Mouse (Mus musculus) c-Kit-positive CD71-positive TER-119-positive erythroid progenitor cells, embryonic 14.5 days (primary cell): Measurements from ENCODE around the gene Mybl2.

Experiments
- DNase-seq: peaks from one replicate; pipeline ENCODE4 v3.0.0-alpha.2; 2013; ENCODE audit warnings: low spot score

The Mybl2 gene

DNA sequence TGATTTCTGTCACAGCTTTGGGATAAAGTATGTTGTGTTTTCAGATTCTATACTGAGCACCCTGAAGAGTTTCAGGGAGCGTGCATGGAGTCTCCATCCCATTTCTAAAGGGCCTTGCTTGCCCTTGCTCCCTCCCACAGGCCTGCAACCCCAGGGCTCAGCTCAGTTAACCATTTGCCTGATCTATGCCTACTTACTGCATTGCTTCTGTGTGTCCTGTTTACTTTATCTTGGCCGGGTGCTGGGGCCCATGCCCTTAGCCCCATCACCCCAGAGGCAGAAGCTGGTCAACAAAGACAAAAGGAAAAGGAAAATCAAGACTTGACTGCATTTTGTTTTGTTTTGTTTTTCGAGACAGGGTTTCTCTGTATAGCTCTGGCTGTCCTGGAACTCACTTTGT is 17.1 kb downstream of the Mybl2 start:
- DNase-seq = no peak

DNA sequence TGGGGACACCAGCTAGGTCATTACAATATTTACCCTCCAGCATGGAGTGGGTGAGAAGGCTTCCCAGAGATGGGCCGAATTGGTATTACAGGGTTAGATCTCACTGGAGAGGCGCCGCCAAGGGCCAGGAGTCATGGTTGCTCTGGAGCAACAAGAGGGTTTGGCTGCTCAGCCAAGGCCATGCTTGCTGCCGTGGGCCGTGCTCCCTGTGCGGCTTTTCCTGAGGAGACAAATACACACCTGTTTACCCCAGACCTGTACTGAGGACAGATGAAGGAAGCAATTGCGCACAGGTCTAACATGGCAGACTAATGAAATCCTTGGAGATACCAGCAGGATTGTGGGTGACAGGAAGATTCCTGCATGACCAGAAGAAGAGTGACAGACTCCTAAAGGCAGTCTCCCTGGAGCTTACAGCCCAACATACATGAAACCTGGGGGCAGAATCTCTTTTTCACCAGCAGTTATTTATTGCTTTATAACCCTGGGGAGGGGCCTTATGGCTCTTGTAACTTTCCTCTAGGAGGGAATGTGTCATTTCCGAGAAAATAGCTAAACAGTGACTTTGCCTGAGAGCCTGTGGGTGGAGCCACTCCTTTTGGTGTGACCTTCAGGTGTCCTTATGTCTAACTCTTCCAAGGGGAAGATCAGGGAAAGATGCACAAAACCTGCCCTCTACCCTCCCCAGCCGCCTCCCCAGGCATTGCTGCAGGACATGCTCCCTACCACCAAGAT is 18.7 kb downstream of the Mybl2 start:
- no peak for DNase-seq

DNA sequence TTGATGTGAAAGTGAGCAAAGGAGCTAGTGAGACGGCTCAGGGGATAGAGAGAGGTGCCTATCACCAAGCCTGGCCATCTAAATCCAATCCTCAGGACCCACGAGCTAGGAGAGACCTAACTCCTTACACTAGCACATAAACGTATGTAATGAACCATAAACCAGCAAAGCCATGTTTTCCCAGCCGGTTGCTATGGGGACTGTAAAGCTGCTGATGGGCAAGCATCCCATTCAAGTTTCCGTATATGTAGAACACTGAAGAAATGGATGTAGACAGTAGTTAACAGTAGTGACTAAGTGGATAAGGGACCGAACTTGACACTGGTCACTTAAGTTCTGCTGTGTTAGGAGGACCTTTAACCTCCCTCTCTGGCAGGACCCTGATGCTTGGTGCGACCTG is 19.5 kb downstream of the Mybl2 start:
- no peak for DNase-seq

DNA sequence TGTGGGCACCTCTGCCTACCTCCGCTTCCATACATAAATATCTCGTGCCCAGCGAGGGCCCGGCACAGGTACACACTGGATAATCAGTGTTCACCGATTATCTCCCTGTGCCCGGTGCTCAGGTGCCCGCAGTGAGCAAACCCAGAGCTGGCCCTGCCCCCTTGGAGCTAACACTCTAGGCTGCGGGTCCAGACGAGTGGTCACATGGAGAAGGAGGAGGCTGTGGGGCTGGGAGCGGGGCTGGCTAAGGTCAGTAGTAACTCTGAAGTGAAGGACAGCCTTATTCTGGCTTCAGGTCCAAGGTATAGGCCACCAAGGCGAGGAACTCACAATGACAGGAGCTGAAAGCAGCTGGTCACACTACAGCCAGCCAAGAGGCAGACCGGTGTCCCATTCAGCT is 20.3 kb downstream of the Mybl2 start:
- DNase-seq = no peak

DNA sequence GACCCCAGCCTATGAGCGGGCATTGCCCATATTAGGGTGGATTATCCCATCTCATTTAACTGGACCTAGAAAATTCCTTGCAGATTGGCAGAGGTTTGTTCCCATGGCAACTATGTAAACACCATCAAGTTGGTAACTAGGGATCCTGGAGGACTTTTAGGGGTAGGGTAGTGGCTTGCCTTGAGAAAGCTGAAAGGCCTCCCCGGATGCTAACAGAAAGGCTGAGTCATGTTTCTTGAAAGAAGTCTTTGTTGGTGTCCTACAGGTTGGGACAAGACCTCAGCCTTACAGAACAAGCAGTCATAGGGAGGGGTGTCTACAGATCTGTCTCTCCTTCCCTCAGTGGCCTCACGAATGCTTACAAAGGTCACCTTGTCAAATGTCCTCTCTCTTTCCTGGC is 20.7 kb downstream of the Mybl2 start:
- DNase-seq = no peak

DNA sequence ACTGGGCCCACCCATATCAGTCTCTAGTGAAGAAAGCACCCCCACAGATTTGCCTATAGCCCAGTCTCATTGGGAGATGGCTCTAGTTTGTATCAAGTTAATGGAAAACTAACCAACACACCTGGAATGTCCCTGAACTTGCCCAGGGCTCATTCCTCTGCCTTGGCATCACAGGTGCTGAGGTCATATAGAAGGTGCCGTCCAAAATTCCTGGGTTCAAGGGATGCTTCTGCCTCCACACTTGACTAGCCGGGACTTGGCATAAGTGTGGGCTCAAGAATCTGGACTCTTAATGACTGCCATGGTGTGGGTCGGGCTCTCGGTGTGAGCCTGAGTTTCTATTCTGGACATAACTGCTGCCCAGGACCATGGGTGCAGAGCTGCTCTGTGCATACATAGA is 24.6 kb downstream of the Mybl2 start:
- no peak for DNase-seq

DNA sequence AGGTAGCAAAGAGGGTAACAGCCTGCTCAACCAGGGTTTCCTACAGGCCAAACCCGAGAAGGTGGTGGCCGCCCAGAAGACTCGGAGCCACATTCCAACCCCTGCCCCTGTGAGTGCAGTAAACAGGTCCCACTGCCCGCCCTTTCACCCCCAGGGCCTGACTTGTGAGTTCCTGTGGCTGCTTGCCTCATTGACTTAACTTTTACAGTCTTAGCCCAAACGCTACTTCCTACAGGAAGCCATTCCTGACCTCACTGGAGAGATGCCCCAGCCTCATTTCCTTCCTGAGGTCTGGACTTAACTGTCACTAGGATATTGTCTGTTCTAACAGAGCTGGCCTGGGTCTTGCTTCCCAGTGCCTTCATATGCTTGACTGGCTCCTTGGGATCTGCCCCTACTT is 28.1 kb downstream of the Mybl2 start:
- no peak for DNase-seq

DNA sequence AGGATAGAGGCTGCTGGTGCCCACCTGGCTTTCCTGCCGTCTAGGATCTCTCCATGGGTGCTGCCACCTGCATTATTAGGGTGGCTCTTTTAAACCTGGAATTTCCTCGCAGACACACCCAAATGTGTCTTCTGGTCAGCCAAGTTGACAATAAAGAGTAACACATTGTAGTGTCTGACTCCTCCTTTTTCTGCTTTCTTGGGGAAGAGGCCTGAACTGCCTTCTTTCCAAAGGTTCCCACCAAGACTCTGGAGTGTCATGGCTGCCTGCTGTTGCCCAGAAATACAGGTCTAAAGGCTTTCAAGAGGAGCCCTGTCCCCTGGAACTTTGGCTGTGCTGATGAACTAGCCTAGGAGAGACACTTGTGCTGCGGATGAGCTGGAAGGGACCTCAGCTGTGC is 30.0 kb downstream of the Mybl2 start:
- DNase-seq = no peak

DNA sequence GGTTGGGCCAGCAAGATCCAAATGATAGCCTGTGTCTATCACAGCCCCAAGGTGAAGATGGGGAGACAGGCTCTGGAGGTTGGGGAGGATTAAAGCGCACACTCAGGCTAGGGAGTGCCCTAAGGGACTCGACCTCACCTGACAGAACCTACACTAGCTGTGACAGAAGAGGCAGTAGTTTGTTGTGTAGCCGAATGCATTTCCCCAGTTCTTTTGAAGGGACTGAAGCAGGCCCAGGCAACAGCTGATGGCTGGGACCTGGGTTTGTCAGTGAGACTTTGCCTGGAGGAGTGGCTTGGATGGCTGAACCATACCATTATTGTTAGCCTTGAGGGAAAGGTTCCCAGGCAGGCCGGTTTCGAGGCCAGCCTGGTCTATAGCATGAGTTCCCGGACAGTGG is 30.6 kb downstream of the Mybl2 start:
- DNase-seq = no peak

DNA sequence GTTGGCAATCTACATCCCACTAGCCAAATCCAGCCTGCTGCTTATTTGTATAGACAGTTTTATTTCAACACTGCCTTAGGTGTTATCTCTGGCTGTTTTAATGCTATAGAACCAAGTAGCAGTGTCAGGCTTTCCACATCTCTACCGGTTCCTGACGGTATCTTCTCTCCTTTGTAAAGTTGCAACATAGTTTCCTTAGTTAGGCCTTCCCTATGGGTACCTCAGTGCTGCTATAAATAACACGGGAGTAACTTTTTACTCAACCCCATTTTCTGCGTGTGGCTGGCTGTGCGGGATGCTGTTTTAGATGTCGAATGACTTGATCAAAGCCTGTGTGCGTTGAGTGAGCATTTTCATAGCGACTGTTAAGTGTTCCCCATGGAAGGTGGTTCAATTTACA is 32.1 kb downstream of the Mybl2 start:
- no peak for DNase-seq

DNA sequence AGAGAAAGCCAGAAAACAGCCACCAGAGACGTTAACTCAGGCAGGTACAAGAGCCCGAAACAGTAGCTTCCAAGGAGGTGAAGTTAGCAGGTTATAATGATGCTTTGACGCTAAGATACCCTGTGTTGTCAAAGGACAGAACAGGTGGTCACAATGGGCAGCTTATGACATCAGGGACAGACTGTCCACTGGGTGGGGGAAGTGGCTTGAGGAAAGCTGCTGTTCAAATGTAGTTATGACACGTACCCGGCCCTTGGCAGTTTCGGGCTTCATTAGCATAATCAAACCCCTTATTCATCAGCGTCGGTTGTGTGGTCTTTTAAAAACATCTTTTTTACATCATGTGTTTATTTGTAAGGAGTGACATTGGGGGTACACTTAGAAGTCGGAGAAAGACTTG is 33.2 kb downstream of the Mybl2 start, which contains the start of gene Gtsf1l:
Gene Gtsf1l (minus strand): TSS at position 128 of the 400 bp plus-strand sequence.
- no peak for DNase-seq

DNA sequence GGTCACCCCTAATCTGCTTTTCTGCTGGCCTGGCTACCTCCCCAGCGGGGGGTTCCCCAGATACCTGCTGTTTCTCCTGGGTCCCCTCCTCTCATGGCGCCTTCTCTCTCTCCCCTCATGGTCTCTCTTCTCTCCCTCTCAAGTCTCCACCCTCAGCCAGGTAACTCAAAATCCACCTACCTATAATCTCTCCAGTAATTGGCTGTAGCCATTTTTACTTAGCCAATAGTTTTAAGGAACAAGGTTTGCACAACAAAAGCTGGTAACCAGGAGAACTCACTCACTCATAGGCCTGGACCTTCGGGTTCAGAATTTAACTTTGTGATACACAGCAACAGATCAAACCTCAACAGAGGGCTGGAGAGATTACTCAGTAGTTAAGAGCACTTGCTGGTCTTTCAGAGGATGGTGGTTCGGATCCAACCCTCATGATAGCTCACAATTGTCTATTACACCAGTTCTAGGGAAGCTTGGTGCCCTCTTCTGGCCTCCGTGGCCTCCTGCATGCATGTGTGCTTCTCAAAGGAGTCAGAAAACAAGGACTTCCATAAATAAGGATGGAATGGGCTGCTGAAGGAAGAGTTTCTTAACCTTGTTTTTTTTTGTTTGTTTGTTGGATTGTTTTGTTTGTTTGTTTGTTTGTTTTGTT is 35.1 kb downstream of the Mybl2 start:
- DNase-seq = no peak

DNA sequence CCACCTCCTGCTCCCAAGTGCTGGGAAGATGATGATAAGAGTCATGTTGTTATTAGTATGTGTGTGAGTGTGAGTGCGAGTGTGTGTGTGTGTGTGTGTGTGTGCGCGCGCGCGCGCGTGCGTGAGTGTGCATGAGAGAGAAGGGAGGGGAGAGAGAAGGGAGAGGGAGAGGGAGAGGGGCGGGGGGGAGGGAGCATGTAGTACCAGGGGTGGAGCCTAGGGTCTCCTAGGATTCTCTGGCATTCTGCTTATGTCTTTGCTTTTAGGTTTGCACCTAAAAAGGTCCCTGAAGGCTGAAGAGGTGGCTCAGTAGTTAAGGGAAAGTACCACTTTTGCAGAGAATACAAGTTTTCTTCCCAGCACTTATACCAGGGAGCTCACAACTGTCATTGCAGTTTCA is 40.4 kb downstream of the Mybl2 start:
- no peak for DNase-seq

DNA sequence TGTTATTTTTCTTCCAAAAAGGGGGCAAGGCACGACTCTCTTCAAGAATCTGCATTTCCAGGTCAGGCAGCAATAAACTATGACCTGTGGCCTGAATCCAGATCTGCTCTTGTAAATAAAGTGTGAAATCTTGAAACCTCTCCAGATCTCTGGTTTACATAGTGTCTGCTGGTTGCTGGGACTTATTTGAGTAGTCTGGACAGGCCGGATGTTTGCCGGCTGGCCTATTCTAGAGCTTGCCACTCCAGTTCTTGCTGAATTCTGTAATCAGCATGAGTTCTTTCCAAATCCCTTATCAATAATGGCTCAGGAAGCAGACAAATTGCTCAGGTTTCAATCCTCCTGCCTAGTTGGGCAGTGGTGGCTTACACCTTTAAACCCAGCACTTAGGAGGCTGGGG is 41.3 kb downstream of the Mybl2 start:
- DNase-seq = no peak

DNA sequence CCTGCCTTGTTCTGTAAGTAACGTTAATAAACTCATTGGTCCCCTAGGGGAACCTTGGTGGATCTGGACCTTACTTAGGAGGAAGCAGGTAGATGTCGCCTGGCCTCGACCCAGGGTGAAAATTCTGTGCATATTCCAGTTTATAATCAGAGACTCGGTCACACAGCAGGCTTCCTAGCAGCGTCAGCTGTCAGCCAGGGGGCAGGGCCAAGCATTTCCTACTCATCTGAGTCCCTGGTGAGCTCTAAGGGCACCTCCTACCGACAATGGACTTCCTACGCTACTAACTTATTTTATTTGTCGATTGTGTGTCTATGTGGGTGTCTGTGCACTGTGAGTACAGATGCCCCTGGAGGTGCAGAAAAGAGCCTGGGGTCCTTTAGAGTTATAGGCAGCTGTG is 45.4 kb downstream of the Mybl2 start:
- no peak for DNase-seq

DNA sequence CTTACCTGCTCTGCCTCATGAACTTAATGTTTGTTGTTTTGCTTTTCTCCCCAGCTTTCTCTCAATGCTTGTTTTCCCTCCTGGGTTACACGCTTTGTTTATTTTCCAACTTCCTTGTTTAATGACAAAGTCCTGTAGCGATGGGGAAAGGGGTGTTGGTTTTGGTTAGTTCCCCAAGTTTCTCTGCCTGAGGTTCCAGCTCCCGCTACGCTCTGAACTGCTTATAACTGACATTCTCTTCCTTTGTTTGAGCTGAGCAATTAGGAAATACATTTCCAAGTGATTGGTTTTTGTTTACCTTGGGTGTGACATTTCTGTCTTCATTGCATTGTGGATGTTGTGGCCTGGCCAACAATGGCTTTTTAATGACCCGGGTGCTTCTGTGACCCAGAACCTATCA is 46.1 kb downstream of the Mybl2 start:
- DNase-seq = no peak

DNA sequence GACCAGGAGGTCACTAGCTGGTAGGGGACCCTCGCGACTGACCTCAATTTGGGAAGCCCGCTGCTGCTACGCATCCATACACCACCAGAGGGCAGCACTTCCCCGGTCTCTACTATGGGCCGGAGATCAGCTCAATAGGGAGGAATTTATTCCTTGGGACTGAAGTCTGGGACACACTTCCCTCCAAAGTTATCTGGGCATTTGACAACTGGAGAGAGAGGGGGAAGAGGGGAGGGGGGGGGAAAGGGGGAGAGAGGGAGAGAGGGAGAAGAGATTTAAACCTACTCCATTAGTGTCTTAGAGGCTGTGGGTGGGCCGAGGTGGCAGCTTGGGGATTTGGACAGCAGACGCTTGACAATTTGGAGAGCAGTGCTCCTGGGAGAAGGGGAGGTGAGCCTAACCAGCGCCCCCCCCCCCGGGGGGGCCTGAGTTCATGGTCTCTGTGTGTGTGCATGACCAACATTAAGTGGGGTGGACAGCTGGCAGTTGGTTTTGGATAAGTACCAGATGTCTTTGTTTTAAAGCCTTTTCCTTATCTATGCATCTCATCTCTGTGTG is 47.2 kb downstream of the Mybl2 start:
- DNase-seq = peak; percentile 26

DNA sequence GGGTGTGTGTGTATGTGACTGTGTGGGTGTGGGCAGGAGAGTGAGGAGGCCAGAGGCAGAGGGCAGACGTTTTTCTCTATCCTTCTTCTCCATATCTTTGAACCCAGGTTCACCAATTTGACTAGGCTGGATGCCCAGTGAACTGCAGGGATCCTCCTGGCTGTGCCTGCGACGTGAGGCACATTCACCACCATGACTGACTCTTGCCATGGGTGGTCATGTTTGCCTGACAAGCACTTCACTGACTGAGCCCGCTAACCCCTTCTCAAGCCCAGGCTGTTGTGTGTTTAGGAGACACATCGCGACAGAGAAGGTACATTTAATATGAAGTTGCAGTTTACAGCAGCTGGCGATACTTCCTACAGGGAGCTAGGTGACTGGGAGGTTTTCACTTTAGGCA is 47.7 kb downstream of the Mybl2 start:
- no peak for DNase-seq

DNA sequence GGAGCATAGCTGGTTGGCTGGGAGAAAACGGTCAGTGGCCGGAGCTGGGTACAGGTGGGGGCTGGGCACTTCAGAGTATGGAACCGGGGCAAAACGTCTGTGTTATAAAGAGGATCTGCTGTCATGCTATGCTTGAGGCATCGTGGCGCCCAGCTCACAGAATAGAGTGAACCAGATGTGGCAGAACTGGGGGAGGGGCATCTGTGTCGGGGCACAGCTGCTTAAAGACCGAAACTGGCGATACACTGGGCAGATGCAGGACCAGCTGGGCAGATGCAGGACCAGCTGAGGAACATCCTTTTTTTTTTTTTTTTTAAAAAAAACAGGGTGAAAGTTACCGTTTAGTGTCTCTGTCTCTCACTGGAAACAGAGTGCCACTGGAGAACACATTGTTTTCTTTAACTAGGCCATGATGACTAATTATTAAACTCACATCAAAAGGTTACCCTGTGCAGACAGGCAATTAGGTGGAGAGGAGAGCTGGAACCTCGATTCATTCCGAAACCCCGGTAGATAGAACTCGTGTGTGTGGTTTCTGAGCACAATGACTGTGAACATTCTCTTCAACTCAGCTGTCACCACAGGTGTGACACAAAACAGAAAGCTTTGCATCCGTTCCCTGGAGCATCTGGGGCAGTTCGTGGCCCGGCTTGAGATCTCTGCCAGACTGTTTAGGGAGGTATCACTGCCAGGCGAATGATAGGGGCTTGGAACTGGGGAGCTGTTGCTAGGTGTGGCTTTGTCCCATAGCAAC is 48.6 kb downstream of the Mybl2 start:
- DNase-seq = no peak

DNA sequence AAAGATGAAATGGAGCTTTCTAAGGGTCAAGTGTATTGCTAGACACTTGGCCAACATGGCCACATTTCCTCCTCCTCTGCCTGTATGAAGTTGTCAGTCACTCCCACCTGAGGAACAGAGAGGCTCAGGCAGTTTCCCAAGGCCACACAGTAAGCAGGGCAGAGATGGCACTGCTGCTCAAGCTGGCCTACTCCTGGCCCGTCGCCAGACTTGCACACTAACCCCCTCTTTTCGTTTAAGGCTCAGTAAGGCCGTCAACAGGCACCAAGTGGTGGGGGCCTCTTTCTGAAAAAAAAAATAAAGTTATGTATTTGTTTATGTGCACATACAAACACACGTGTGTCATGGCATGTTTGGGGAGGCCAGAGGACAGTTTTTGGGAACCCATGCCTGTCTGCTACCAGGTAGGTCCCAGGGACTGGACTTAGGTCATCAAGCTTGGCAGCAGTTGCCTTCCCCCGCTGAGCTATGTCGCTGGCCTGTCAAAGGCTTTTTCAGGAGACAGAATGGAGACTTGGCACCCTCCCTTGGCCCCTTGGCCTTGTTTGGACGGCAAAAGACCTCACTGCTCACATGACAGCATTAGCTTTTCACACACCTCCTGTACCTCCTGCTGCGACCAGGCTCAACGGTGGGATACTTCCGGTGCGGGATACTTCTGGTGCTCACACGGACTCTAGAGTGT is 49.7 kb downstream of the Mybl2 start:
- DNase-seq = no peak

DNA sequence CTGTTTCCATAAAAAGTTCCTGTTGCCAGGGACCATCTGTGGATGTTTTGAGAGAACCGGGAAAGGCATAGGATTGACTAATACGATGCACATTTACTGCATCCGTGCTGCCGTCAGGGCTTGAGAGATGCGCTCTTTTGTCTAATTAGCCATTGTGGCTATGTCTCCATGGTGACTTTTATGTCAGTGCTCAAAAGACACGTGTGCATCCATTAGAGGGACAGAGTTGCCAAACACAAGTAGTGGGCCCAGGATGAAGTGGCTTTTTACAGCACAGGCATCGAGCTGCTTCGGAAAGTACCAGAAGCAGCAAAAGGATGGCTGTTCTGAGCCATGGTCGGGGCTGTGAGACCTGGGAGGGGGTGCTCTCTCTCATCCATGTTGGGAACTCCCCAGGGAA is 53.9 kb downstream of the Mybl2 start:
- DNase-seq = no peak

DNA sequence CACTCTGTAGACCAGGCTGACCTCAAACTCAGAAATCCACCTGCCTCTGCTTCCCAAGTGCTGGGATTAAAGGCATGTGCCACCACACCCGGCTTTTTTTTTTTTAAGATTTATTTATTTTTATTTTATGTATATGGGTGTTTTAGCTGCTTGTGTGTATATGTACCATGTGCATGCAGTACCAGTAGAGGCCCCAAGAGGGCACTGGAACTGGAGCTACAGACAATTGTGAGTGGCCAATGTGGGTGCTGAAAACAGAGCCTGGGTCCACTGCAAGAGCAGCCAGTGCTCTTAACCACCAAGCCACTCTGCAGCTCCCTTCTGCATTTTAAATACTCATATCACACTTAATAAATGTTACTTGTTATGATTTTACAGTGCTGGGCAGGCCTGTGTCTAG is 56.2 kb downstream of the Mybl2 start:
- DNase-seq = no peak
